Mouse (Mus musculus): ENCODE measurements around the gene Ngdn.
A peak's percentile ranks its signal among the peaks of the same experiment; 100 is the strongest.
"Not testable (repeated sequence)": the region's sequence is repeated elsewhere in the genome, so short reads cannot be mapped to it uniquely, and the experiment has no call there.

Ngdn gene

DNA sequence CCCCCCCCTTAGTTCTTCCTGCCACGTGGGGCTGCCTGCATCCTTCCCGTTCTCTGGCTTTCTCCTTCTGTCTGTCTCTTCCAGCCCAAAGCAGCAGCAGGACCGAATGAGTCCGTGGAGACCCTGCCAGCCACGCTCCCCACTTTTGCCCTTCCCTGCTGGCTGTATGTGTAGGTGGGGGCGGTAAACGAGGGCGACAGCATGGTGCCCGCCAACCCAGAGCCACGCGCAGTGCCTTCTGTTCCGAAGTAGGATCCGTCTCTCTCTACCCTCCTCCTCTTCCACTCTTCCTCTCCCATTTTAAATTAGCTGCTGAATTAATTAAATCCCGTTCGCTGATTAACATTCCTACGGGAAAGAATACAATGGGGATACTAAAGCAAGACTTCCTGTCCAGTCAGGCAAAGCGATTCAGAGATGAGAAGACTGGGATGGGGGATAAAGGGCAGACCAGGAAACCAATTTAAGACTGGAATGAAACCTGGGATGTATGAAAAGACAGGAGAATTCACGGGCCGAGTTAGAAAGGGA is 17.5 kb downstream of the Ngdn start:
- DNase-seq = peak; percentile 52

DNA sequence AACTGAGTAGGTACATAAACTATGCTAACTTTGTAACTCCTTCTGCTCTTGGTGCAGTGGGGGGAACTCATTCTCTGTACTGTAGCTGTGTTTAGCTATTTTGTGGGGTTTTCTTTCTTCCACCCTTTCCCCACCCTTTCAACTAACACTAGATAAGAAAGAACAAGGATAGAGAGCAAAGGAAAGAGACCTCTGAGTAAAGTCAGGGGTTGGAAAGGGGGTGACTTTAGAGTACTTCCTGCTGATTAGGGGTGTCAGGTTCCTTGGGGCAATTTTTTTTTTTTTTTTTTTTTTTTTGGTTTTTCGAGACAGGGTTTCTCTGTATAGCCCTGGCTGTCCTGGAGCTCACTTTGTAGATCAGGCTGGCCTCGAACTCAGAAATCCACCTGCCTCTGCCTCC is 28.4 kb downstream of the Ngdn start:
- DNase-seq = not testable (repeated sequence)

DNA sequence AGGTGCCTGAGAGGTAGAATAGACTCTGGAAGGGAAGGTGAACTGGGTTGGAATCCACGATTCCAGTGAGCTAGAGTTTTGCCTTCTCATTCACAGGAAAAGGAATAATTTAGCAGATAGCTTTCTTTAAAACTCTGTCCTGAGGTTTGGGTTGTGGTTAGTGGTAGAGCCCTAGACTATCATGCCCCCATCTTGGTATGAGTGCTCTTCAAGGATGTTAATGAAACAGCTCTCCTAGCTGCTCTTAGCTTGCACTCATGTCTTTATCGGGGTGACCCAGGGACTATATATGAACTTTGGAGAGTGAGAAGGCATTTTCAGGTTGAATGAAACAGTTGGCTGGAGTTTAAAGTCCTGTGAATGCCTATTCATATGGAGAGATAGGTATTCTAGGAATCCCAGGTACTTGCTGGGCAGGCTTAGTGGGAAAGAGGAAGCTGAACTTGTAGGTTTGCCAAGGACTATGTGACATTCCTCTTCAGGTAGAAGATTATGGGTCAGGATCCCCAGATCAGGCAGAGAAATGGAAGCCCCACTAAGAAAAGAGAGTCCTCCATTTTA is 32.8 kb downstream of the Ngdn start:
- no peak for DNase-seq

DNA sequence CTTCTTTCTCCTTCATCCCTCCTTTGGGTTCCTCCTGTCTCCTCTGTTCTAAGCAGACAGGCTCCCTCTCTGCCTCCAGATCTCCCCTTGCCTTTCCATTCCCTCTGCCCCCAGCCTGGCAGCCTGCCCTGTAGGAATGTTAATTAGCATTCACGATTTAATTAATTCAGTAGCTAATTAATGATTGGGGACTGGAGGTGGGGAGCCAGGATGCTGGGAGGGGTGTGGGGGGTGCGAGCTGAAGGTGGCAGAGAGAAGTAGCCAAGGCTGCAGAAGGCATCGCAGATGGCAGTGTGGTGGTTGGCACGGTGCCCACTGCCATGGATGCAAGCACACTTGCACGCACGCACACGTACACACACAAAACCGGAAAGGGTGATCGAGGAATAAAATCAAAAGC is 37.2 kb downstream of the Ngdn start:
- peak; percentile 89 for DNase-seq

DNA sequence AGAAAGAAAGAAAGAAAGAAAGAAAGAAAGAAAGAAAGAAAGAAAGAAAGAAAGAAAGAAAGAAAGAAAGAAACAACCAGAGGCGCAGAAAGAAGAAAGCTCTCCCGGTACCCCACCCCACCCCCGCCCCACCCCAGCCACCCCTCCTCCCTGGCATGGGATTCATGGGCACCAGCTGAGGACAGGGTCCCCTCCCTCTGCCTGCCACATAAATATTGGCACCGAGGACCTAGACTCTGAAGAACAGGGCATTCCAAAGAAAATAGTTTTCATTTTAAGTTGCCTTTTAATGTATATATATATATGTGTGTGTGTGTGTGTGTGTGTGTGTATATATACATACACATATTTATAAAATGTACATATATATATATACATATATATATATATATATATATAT is 37.8 kb downstream of the Ngdn start:
- no peak for DNase-seq

DNA sequence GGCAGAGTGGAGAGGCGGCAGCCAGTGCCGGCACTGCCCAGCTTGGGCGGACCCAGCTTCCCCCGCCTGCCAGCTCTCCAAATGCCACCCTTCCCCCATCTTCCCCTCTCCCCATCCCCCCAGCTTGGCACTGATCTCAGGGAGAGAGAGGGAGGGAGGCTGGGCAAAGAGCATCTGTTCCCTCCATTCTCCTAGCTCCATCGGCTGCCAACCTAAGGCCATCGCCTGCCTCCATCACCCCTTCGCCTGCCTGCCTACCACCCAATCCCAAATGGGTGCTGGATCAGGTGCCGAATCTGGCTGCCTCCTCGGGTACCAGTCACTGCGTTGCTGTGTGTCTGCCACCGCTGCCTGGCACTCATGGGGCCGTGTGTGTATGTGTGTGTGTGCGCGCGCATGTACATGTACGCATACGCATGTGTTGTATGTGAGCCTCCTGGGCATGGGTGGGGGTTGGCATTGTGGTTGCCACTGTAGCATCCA is 38.5 kb downstream of the Ngdn start:
- DNase-seq = peak; percentile 92

DNA sequence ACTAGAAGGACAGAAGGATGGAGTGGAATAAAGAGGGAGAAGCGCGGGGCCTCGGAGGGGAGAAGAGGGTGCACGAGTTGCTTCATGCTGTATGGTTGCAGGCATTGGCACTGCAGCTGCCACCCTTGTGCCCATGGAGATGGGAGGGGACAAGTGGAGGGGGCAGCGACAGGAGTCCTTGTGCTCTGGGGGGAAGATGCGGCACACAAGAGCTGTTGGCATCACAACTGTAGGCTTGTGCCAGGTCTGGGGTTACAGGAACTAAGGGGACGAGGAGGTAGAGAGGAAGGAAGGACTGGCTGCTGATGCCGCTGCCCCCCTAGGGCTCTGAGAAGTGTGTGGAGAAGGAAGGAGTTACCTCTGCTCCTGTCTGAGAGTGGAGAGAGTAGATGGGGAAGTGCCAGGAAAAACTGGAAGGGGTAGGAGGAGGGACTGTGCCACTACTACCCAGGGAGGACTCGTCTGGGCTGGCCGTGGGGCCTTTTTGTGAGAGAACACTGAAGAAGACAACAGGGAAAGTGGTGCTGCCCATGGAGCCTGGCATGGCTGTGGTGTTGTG is 39.0 kb downstream of the Ngdn start:
- no peak for DNase-seq

DNA sequence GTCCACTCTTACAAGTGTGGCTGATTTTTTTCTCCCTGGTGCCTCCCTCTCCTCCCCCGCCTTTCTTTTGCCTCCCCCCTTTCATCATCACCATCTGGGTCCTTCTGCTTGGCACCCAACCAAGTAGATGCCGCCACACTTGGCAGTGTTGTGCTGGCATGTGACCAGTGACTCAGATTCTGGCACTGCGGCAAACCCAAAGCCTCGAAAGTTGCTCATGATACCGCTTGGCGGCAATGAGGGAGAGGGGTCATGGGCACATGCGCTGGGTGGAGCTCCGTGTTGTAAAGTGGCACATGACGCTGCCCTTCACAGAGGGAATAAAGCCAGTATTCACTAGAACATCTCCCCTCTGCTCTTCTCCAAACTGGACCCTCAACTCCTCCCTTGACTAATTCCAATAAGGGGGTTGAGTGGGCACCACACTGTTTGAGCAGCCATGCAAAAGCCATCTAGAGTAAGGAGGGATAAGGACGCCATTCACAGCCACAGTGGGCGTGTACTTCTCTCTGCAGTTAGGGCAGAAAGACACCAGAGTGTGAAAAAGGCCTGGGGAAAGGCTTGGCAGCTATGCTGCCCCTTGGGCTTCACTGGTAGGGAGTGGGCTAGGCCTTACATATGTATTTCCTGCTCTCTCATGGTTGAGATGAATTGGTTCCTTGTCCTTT is 40.0 kb downstream of the Ngdn start:
- DNase-seq = peak; percentile 92

DNA sequence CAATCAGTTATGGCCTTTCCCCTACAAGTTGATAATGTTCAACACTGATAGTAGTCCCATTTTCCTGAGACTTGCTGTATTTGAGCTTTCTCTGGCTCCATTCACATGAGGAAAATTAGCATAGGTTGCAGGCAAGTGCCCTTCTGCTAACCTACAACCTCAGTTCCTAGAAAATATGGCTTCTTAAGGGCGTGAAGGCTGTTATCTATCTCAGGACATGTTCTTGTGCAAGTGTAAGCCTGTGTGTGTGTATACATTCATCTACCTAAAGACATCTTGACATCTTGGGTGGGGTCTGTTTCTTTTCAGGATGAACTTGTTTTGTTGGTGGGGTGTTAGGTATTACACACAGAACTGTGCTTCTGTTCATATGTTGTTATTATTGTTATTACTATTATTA is 43.8 kb downstream of the Ngdn start:
- DNase-seq = no peak

DNA sequence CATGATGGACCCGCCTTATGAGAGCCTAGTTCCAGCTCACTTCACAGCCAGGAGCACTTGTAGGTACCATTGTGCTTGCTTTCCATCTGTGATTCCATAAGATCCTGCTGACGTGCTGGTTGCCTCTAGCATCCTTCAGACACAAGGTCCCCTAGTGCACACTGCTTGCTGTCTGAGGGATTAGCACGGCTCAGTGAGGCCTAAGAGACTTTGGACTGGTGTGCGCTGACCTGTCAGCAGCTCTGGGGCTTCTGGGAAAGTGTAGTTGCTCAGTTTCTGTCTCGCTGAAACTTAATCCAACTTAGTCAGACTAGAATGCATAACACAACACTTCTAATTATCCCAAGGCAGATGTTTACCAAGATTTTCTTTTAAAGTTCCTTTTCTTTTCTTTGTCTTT is 44.7 kb downstream of the Ngdn start:
- DNase-seq = no peak

DNA sequence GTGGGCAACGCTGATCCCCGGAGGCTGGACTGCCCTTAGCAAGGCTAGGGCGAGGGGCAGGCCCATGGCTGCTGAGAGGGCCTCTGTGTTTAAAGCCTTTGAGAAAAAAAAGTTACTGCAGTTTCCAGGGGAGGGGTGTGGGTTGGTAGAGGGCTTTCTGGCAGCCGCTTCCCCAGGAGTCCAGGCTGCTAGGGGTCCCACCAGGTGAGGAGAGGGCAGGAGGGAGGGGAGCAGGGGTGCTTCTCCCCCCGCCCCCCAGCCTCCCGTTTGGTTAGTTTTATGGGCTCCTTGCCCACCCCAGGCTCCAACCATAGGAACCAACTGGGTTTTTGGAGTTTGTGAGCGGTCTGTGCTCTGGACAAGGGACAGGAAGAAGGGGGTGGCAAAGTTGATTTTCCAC is 46.6 kb downstream of the Ngdn start:
- DNase-seq = no peak

DNA sequence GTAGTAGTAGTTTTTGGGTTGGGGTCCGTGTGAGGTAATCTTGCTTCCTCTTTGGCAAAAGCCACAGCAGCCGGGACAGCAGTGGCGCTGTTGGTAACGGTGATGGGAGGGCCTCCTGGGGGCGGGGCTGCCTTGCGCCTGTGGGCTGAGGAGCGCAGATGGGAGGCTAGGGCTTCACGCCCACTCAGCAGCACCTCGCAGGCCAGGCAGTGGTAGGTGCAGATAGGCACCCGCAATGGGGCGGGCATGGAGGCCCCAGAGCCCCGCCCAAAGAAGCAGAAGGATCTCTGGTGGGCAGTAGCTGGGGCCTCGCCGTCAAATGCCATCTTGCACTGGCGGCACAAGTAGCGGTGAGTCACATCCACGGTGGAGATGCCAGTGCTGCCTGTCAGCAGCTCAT is 47.4 kb downstream of the Ngdn start:
- DNase-seq = peak; percentile 79

DNA sequence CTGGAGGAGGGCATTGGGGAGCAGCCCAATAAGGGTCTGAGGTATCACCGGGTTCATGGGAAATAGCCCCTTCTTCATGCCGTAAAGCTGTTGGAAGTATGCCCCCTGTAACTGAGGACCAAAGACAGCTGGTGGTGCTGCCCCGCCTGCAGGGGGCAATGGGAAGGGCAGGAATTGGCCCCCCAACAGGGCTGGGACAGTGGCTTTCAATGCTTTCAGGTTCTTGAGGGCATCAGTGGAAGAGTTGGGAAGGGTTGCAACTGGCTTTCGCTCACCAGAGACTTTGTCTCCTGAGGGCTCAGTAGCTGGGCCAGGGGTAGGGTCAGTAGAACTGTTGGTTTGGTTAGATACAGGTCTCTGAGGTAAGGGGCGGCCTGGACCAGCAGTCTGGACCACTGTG is 47.9 kb downstream of the Ngdn start:
- no peak for DNase-seq

DNA sequence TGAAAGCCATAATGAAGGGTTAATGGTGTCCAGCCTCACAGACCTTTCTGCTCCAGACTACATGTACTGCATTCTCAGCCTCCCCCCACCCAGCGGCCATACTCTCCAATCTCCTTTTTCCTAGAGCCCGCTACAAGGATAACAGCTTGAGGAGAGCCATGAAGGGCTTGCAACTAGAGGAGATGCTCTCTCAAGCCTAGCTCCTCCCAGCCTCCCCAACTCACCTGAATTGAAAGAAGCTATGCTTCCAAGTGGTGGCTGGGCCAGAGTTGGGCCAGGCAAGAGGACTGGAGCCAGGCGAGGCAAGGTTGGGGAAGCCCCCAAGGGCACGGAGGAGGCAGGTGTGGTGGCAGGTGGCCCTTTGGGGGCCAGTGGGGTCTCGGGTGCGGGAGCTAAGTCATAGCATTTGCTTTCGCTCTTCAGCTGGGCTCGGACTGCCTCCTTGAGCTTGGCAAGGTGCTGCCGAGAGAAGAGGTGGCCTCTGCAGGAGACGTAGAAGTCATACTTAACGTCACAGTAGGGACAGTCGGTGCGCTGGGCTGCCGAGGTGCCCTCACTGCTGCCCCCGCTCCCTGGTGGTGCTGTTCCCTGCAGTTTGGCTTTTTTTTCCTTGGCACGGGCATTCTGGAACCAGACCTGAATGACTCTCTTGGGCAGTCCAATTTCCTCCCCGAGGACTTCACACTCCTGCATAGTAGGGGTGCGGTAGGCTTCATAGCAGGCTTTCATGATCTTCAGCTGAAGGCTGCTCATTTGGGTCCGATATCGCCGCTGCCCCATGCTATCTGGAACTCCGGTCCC is 48.5 kb downstream of the Ngdn start:
- no peak for DNase-seq

DNA sequence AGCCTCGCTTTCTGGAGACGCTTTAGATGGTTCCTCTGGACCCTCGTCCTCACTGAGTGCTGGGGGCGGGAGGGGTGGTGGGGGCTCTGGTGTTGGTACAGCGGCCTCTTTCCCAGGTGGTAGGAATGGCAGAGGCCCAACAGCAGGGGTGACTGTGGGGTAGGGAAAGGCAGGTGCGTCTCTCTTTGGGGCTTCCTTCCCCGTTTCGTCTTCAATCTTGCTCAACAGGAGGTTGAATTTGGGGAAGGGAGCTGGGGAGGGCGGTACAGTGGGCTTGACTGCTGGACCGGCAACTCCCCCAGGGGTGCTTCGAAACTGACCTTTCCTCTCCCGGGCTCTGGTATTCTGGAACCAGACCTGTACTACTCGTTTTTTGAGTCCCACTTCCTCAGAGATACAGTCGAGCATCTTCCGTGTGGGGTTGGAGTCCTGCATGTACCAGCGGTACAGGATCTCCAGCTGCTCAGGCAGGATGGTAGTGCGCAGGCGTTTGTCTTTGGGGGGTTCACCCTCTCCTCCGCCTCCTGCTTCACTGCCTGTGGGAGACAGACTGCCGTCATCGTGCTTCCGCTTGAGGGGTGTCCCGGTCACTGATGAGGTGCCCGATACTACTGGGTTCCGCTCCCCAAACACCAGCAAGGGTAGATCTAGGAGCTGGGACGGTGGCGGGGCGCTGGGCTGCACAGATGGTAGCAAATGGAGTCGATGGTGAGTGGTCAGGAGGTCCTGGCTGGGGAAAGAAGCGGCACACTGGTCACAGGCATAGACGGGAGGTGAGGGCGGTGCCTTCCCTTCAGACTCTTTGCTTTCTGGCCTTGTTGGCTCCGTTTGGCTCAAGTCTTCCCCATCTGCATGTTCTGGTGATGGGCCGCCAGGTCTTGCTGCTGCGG is 49.5 kb downstream of the Ngdn start:
- DNase-seq = peak; percentile 66

DNA sequence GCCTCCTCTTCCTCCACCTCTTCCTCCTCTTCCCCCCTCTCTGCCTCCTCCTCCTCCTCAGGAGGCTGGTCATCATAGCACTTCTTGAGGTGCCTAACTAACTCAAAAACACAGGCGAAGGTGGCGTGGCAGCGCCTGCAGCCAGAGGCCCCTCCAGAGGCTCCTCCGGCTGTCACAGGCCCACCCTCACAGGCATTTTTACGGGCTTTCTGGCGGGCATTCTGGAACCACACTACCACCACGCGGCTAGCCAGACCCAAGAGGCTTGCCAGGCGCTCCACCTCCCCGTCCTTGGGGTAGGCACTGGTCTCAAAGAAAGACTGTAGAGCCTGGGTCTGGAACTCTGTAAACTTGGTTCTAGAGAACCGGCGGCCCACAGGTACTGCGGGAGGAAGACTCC is 50.1 kb downstream of the Ngdn start:
- no peak for DNase-seq

DNA sequence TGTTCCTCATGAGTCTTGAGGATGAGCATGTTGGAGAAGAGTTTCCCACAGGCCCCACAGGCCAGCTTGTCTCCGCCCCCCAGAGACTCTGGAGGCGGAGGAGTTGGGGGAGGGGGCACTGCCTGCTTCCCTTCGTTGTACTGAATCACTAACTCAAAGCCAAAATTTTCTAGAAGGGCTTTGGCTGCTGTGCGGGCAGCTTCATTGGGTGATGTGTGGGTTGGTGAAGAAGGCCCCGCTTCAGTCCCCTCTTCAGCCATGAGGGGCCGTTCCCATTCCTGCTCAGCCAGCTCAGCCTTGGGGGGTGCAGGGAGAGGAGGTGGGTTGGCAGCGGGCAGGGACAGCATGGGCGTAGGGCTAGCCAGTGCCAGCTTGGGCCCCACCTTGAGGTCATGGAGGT is 50.8 kb downstream of the Ngdn start:
- no peak for DNase-seq

DNA sequence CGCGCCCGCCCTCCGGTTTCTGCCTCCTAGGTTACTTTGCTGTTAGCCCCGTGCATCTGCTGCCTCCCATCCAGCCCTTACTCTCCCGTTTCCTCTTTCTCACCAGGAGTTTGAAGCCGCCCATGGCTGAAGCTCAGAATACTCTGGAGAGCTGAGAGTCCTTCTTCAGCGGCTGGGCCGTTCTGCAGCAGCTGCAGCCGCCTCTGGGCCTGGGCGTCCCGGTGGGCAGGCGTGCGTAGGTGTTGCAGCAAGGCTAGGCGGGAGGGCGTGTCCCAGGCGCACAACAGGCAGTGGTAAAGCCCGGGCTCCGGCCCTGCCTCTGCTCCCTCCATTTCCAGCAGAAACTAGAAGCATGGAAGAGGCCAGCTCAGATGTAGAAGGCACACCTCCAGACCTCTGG is 56.5 kb downstream of the Ngdn start:
- no peak for DNase-seq

Measured in layer of hippocampus, adult 9-11 months (tissue).